Mouse (Mus musculus) lung, adult 2 months (tissue): ENCODE results near the gene Tmem196. TPM values are rescaled to one million over a fixed set of nuclear protein-coding genes. Genes with fewer than 3 reads are reported as not detected.

Experiments used
- DNase-seq: peaks from one replicate; pipeline ENCODE4 v3.0.0; 2022
- H3K4me1 ChIP-seq: fragments of 200-500 bp; 2 replicates; pipeline ENCODE4 v1.6.1; 2011; ENCODE audit warnings: low read length; ENCODE audit not compliant: control insufficient read depth, insufficient read depth
- H3K4me3 ChIP-seq: fragments of 200-500 bp; replicated peaks from 2 replicates; pipeline ENCODE3; 2011; ENCODE audit warnings: low read depth, mild to moderate bottlenecking, control low read depth, low read length; ENCODE audit errors: extremely low read depth
- CTCF ChIP-seq: fragments of 200-500 bp; IDR thresholded peaks from 2 replicates; pipeline ENCODE4 v1.5.1; 2011; ENCODE audit warnings: mild to moderate bottlenecking, low read length, control low read depth; ENCODE audit not compliant: insufficient read depth
- POLR2A ChIP-seq: fragments of 200-500 bp; IDR thresholded peaks from 2 replicates; pipeline ENCODE4 v1.6.1; 2011; ENCODE audit warnings: low read depth, mild to moderate bottlenecking, control low read depth, low read length, borderline replicate concordance; ENCODE audit errors: extremely low read depth
- WGBS: fragments of 180-500 bp; shearing (Covaris S2); methylation state at CpG from one replicate; pipeline ENCODE4 v1.1.7; 2018; 5-methylcytosine and 5-hydroxymethylcytosine counted together
- polyA plus RNA-seq: library from polyadenylated mRNA; depleted of rRNA; stranded (reverse); fragments of >200 nt; gene quantifications from 2 replicates; pipeline ENCODE4 v1.2.3, GENCODE M21; 2012; rRNA removed

Gene Tmem196
- 0.05 and 0.26 TPM in 2 replicates for polyA plus RNA-seq

GRCm38 (mm10) chr12:119945589-119946310, at the start of gene Tmem196:
Gene Tmem196 (plus strand): TSS chr12:119945822.
- WGBS, result 3% methylated on average over 25 of the region's 25 CpGs
- no peaks in the 10 kb centered on the region for H3K4me1 ChIP-seq
- H3K4me3 ChIP-seq, result peak within 1 kb of the TSS; percentile 11
- TF ChIP-seq CTCF (no peak), POLR2A (no peak)
- DNase-seq, result no peak

GRCm38 (mm10) chr12:119946311-119946692, 680 bp downstream of the Tmem196 start:
- no peaks in the 10 kb centered on the region for H3K4me1 ChIP-seq
- TF ChIP-seq CTCF, result no peak
- TF ChIP-seq POLR2A, result no peak
- peak overlapping the region; percentile 11 for H3K4me3 ChIP-seq
- WGBS, result 5% methylated on average over 14 of the region's 14 CpGs
- no peak for DNase-seq

DNA sequence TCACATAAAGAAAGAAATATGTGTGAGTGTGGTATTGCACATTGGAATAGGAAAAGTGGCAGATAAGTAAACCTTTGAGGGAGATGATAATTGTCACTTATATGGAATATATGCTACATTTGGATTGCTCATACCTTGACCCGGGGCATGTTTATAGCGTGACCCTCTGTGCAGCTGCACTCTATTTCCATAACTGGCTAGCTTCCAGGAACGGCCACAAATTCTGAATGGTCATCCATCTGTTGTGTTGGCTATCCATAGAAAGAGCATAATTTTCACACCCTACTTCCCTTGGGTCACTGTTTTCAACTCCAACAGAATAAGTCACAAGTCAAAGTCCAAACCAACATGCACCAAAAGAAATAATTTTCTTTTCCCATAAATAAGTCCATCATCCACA, 11.4 kb downstream of the Tmem196 start:
- TF ChIP-seq CTCF (no peak), POLR2A (no peak)
- WGBS, result 56% methylated on average over 3 of the region's 3 CpGs
- no peaks in the 10 kb centered on the region for H3K4me1 ChIP-seq

DNA sequence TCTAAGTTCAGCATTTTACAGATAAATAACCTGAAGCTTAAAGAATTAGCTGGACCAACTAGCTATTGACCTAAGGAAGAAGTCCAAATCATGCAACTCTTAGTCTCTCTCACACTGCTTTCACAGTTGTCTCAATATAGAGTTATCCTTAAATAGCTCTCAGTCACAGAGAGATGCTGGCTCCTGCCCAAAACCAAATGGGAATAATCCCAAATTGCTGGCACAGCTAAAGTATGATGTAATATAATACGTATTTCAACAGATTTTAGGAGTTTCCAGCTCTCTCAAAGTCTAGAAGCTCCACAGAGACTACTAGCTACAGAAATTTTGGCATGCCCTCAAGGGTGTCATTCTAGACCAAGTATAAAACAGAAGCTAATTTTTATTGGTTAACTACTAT, 15.1 kb downstream of the Tmem196 start:
- TF ChIP-seq POLR2A (no peak), CTCF (no peak)
- no peaks in the 10 kb centered on the region for H3K4me1 ChIP-seq
- H3K4me3 ChIP-seq, result no peak overlapping the region
- WGBS, result 32% methylated on average over 1 of the region's 1 CpGs
- no peak for DNase-seq

More for the DNA sequence above, 11.4 kb downstream of the Tmem196 start:
- H3K4me3 ChIP-seq, result no peak overlapping the region
- no peak for DNase-seq

DNA sequence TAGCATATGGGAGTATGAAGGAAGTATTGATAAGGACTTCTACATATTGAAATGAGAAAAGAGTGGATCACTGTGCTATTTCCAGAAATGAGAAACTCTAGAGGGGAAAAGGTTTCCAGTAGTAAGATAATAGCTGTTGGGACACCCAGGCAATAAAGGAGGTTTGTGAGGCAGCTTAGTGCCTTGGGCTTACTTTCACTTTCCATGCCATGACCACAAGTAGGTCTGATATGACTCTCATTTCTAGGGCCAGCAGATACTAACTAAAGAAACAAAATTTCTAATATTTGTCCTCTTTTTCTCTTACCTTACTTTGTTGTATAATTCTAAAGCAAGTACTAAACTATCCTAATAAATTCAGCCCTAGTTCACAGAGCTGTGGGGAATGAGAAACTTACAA, 19.8 kb downstream of the Tmem196 start:
- H3K4me1 ChIP-seq, result no peaks in the 10 kb centered on the region
- TF ChIP-seq CTCF (no peak), POLR2A (no peak)
- no peak for DNase-seq
- H3K4me3 ChIP-seq, result no peak overlapping the region

GRCm38 (mm10) chr12:119970068-119970467, 24.4 kb downstream of the Tmem196 start:
- TF ChIP-seq POLR2A (no peak), CTCF (no peak)
- DNase-seq, result no peak
- Histone ChIP-seq H3K4me3 (no peak overlapping the region), H3K4me1 (no peaks in the 10 kb centered on the region)

- TF ChIP-seq POLR2A (no peak), CTCF (no peak)
- Histone ChIP-seq H3K4me3 (no peak overlapping the region), H3K4me1 (no peaks in the 10 kb centered on the region)
- WGBS, result 0% methylated on average over 2 of the region's 2 CpGs
- no peak for DNase-seq
Measured at GRCm38 (mm10) chr12:119981731-119982130, 36.1 kb downstream of the Tmem196 start.

DNA sequence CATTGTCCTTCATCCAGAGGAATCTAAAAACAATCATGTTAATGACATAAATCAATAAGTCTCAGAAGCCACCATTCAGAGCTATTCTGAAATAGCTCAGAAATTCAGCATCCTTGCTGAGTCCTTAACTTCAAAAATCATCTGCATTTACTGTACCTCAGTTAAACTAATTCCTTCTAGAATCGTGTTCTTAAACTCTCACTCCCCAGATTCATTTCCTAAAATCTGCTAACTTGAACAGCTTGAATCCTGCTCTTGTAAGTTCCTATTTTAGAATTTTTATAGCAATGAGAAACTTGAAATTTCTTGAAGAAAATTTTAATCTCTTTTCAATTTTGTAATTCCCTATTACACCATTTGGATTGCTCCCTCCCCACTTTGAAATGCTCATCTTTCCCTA, 52.6 kb downstream of the Tmem196 start:
- DNase-seq, result no peak
- H3K4me3 ChIP-seq, result no peak overlapping the region
- H3K4me1 ChIP-seq, result no peaks in the 10 kb centered on the region
- 56% methylated on average over 1 of the region's 1 CpGs for WGBS
- no peak for TF ChIP-seq POLR2A
- TF ChIP-seq CTCF, result no peak

DNA sequence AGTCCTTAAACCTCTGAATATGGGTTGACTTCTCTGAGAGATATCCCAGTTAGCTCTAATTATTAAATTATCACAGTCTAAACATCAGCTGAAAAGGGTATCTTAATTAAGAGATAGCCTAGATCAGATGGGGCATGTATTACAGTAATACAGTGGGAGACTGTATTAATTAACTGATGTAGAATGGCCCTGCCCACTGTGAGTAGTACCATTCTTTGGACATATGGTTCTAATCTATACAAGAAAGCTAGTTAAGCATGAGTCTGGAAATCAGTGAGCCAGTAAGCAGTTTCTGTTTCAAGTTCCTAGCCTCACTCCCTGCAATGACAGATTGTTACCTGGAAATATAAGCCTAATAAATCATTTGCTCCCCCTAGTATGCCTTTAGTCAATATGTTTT, 58.7 kb downstream of the Tmem196 start:
- Histone ChIP-seq H3K4me1 (no peaks in the 10 kb centered on the region), H3K4me3 (no peak overlapping the region)
- no peak for DNase-seq
- TF ChIP-seq POLR2A (no peak), CTCF (no peak)

GRCm38 (mm10) chr12:120014768-120015167, 69.1 kb downstream of the Tmem196 start:
- WGBS, result 70% methylated on average over 4 of the region's 4 CpGs
- DNase-seq, result no peak
- no peaks in the 10 kb centered on the region for H3K4me1 ChIP-seq
- H3K4me3 ChIP-seq, result no peak overlapping the region
- no peak for TF ChIP-seq CTCF
- TF ChIP-seq POLR2A, result no peak

- no peak for DNase-seq
- H3K4me1 ChIP-seq, result no peaks in the 10 kb centered on the region
- TF ChIP-seq POLR2A, result no peak
- no peak for TF ChIP-seq CTCF
- no peak overlapping the region for H3K4me3 ChIP-seq
- WGBS, result 72% methylated on average over 1 of the region's 1 CpGs
Measured at GRCm38 (mm10) chr12:120015201-120015600, 69.6 kb downstream of the Tmem196 start.
